Mouse (Mus musculus) megakaryocyte, embryonic 14.5 days (primary cell): ENCODE data around the gene Ubqlnl.

Experiments
- FLI1 ChIP-seq: IDR thresholded peaks from 2 replicates; pipeline ENCODE4 v1.6.1; 2012; ENCODE audit warnings: low read length, inconsistent platforms, mixed read lengths
- GATA1 ChIP-seq: IDR thresholded peaks from 3 replicates; pipeline ENCODE4 v1.6.1; 2012; ENCODE audit warnings: mixed read lengths, low read length, inconsistent platforms, borderline replicate concordance

DNA sequence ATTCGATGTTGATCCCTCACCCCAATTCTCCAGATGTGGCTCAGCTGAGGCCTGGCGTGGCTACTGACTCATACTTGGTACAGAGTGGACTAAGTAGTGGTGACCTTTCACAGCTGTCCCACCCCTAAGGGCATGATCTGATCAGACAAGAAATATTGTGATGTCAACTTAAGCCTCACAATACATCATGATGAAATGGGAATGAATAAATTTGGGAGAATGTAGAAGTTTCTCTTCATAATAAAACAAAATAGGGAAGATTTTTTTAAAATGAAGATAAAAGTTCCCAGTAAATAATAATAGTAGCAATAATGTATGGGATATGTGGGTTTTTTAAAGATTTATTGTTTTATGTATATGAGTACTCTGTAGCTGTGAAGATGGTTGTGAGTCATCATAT, at the start of gene Ubqlnl:
- TF ChIP-seq FLI1 (no peak), GATA1 (no peak)
